Mouse (Mus musculus) cerebellum, adult 2 months (tissue): ENCODE results near the gene Gm45799.

ENCODE experiments used
- CTCF ChIP-seq: fragments of 200-500 bp; IDR thresholded peaks from 2 replicates; pipeline ENCODE4 v1.5.1; 2011; ENCODE audit warnings: low read depth, mild to moderate bottlenecking, control low read depth, low read length, moderate library complexity, borderline replicate concordance; ENCODE audit not compliant: insufficient read depth
- POLR2A ChIP-seq: fragments of 200-500 bp; IDR thresholded peaks from 2 replicates; pipeline ENCODE4 v1.6.1; 2011; ENCODE audit warnings: low read length, control low read depth, borderline replicate concordance; ENCODE audit not compliant: insufficient read depth

GRCm38 (mm10) chr7:105611767-105612166 is 28.6 kb upstream of the Gm45799 start:
- no peak for TF ChIP-seq POLR2A
- no peak for TF ChIP-seq CTCF
